Mouse (Mus musculus): ENCODE data around the gene Atg4c.

Gene Atg4c

DNA sequence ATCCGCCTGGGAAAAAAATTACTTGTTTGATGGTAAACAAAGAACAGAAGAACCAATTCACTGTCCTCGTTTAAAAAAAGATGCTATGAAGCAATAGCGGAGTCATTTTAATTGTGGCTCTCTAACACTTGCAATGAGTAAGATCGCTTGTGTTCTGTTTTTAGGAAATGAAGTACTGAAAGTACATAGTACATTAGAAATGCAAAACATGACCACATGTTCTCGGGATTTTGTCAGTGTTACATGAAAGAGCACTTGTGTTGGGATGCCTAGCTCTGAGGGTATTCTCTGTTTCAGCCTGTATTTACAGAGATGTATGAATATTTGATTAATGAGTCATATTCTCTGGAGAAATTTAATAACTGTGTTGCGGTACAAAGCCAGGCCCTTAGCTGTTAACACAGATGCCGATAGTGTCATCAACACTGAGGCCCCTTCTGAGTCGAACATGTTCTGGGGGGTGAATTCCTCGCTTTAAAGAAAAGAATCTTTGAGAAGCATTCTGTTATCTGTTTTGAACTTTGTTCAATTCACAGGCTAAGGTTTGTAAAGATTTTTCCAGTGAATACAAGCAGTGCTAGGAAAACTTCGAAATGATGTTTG, 73.2 kb downstream of the Atg4c start:
- no peak for DNase-seq

GRCm38 (mm10) chr4:99272860-99273259, 79.1 kb downstream of the Atg4c start:
- no peak for DNase-seq

DNA sequence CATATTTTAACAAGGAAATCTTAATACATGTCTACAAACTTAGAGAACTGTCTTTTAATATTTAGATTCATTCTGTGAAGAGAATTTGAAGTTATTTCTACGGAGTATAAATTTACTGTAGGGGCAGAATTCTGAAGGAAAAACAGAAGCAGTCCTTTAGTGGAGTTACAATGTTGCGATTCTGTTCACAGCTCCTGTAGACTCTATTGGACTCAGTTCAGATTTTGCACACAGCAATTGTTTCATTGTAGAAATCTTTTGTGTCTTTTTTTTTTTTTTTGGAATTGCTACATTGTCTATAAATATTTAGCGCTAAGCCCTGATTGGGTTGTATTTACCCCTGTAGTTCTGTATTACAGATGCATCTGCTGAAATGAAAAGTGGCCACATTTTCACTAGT, 79.7 kb downstream of the Atg4c start:
- DNase-seq, result no peak

- DNase-seq, result no peak
Observed at GRCm38 (mm10) chr4:99273979-99274378, 80.2 kb downstream of the Atg4c start.

DNA sequence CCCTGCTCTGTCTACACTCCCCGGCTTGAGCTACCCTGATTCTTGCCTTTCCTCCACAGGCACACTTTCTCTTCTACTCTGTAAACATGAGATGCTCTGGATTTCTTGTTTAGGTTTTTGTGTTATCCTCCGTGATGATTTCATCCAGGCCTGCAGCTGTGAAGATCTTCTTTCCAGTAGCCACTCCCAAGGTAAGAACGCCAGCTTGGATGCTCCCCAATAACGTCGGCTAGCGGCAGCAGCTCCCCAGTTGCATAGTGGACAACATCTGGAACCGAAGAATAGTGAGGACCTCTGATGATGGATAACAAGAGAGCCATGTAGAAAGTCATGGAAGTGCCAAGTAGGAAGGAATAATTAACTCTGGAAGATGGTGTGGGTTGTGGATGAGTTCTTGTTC, 85.1 kb downstream of the Atg4c start:
- no peak for DNase-seq

DNA sequence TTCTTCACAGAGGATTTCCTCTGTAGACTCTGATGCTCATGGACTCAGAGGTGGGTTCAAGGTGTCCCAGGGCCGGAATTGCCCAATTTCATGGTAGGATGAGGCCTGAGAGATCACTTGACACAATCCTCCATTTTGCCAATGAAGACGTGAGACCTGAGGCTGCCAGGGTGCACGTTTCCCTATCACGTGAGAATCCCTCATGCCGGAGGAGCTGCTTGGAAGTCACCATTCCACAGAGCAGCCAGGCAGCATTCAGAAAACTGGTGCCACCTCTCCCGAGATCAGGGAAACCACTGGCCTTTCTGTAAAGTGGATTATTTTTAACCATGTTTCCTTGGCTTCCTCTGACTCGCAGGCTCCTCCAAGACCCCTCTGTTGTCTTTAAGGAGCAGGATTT, 88.0 kb downstream of the Atg4c start:
- DNase-seq, result no peak

DNA sequence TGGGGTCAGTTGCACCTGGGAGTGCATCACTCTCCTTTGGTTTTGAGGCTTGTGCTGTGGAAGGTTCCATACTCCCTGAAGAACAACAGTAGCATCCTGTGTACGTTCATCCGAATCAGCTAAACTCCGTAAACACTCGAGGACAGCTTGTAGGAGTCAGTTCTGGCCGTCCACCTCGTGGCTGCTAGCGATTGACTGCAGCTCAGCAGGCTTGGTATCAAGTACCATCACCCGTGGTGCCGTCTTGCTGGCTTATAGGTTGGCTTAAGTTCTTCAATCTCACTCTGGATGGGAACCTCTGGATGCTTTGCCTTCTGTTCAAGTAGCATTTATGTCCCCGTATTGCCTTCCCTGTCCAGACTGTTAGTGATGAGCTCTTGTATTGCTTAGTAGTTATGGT, 95.6 kb downstream of the Atg4c start:
- no peak for DNase-seq

DNA sequence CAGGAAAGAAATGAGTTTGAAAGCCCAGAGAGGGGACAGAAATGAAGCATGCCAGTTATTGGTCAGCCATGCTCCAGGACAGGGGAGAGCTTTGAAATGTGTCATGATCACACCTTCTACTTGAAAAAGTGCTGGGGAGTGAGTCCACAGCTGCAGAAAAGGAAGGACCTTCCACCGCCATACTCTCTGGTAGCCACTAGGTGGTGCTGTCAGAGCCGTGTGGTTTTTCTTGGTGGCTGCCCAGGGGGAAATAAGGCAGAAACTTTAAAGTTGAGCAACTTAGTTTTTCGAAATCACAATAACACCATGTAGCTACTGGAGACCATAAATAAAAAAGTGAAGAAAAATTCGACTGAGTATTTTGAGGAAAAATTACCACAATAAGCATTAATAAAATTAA, 104.9 kb downstream of the Atg4c start:
- peak; percentile 9 for DNase-seq

- DNase-seq, result no peak
Observed at GRCm38 (mm10) chr4:99304793-99305192, 111.1 kb downstream of the Atg4c start.

Measured in cerebellum, adult 9-10 months (tissue).